Mouse (Mus musculus): ENCODE data around the gene Zdhhc16. TPM values are rescaled to one million over a fixed set of nuclear protein-coding genes. Genes with fewer than 3 reads are reported as not detected.

Gene Zdhhc16
- polyA plus RNA-seq, 1 experiment from 2014 or later: 47.8 TPM

GRCm38 (mm10) chr19:41900495-41901090, 32.7 kb upstream of the Zdhhc16 start:
- Histone ChIP-seq H3K4me3 (ENCODE audit: control insufficient read depth in 1 of 2, insufficient read depth in 1 of 2, low read depth in 1 of 2, low read length in 2 of 2) (no peak overlapping the region), H3K4me2 (ENCODE audit: low read length) (no peak overlapping the region), H3K4me1 (ENCODE audit: control insufficient read depth in 2 of 2, insufficient read depth in 2 of 2, low read length in 2 of 2) (peaks cover 6 to 12% of the 10 kb centered on the region in 2 experiments), H3K36me3 (ENCODE audit: control insufficient read depth, insufficient read depth, low read length) (no peaks in the 10 kb centered on the region), H3K27me3 (ENCODE audit: control insufficient read depth, insufficient read depth, low read length) (no peaks in the 10 kb centered on the region), H3K27ac (replicated peaks in 1 of 2; ENCODE audit: control insufficient read depth in 1 of 2, insufficient read depth in 1 of 2, low read depth in 2 of 2, low read length in 2 of 2) (no peak overlapping the region), H3K9me3 (ENCODE audit: control insufficient read depth, low read length) (no peaks in the 10 kb centered on the region), H3K9ac (ENCODE audit: low read length) (no peak overlapping the region)
- no peak for ATAC-seq (ENCODE audit: insufficient number of reproducible peaks, insufficient read depth, low FRiP score, low read depth)
- WGBS: 85% methylated on average over 8 of the region's 8 CpGs

- Histone ChIP-seq H3K27ac (replicated peaks in 1 of 2; ENCODE audit: control insufficient read depth in 1 of 2, insufficient read depth in 1 of 2, low read depth in 2 of 2, low read length in 2 of 2) (peak overlapping the region; percentile 50 to 69), H3K9me3 (ENCODE audit: control insufficient read depth, low read length) (no peaks in the 10 kb centered on the region), H3K4me3 (ENCODE audit: control insufficient read depth in 1 of 2, insufficient read depth in 1 of 2, low read depth in 1 of 2, low read length in 2 of 2) (no peak overlapping the region), H3K36me3 (ENCODE audit: control insufficient read depth, insufficient read depth, low read length) (no peaks in the 10 kb centered on the region), H3K9ac (ENCODE audit: low read length) (no peak overlapping the region; the same call in 1 of the 2 replicates), H3K4me2 (ENCODE audit: low read length) (no peak overlapping the region), H3K4me1 (ENCODE audit: control insufficient read depth in 2 of 2, insufficient read depth in 2 of 2, low read length in 2 of 2) (peaks cover 6 to 14% of the 10 kb centered on the region in 2 experiments), H3K27me3 (ENCODE audit: control insufficient read depth, insufficient read depth, low read length) (no peaks in the 10 kb centered on the region)
- ATAC-seq (ENCODE audit: insufficient number of reproducible peaks, insufficient read depth, low FRiP score, low read depth): no peak
- WGBS: 6% methylated on average over 2 of the region's 2 CpGs
These were observed 31.6 kb upstream of the Zdhhc16 start for GRCm38 (mm10) chr19:41901696-41902095.

- no peak overlapping the region for H3K9ac ChIP-seq (ENCODE audit: low read length)
- 63% methylated on average over 10 of the region's 10 CpGs for WGBS
These were observed 30.3 kb upstream of the Zdhhc16 start for GRCm38 (mm10) chr19:41902848-41903593.

GRCm38 (mm10) chr19:41905246-41905645, 28.0 kb upstream of the Zdhhc16 start:
- WGBS: 96% methylated on average over 2 of the region's 2 CpGs
- Histone ChIP-seq H3K9ac (ENCODE audit: low read length) (no peak overlapping the region), H3K9me3 (ENCODE audit: control insufficient read depth, low read length) (no peaks in the 10 kb centered on the region), H3K36me3 (ENCODE audit: control insufficient read depth, insufficient read depth, low read length) (no peaks in the 10 kb centered on the region), H3K27me3 (ENCODE audit: control insufficient read depth, insufficient read depth, low read length) (no peaks in the 10 kb centered on the region), H3K4me1 (ENCODE audit: control insufficient read depth in 2 of 2, insufficient read depth in 2 of 2, low read length in 2 of 2) (peaks cover 12 to 22% of the 10 kb centered on the region in 2 experiments), H3K27ac (replicated peaks in 1 of 2; ENCODE audit: control insufficient read depth in 1 of 2, insufficient read depth in 1 of 2, low read depth in 2 of 2, low read length in 2 of 2) (no peak overlapping the region), H3K4me3 (ENCODE audit: control insufficient read depth in 1 of 2, insufficient read depth in 1 of 2, low read depth in 1 of 2, low read length in 2 of 2) (no peak overlapping the region), H3K4me2 (ENCODE audit: low read length) (no peak overlapping the region)
- no peak for ATAC-seq (ENCODE audit: insufficient number of reproducible peaks, insufficient read depth, low FRiP score, low read depth)

More at GRCm38 (mm10) chr19:41902848-41903593, 30.3 kb upstream of the Zdhhc16 start:
- no peak overlapping the region for H3K4me3 ChIP-seq (ENCODE audit: control insufficient read depth in 1 of 2, insufficient read depth in 1 of 2, low read depth in 1 of 2, low read length in 2 of 2)
- H3K27me3 ChIP-seq (ENCODE audit: control insufficient read depth, insufficient read depth, low read length): no peaks in the 10 kb centered on the region
- no peaks in the 10 kb centered on the region for H3K9me3 ChIP-seq (ENCODE audit: control insufficient read depth, low read length)
- H3K4me1 ChIP-seq (ENCODE audit: control insufficient read depth in 2 of 2, insufficient read depth in 2 of 2, low read length in 2 of 2): peaks cover 12 to 22% of the 10 kb centered on the region in 2 experiments
- no peak overlapping the region for H3K4me2 ChIP-seq (ENCODE audit: low read length)
- H3K27ac ChIP-seq (replicated peaks in 1 of 2; ENCODE audit: control insufficient read depth in 1 of 2, insufficient read depth in 1 of 2, low read depth in 2 of 2, low read length in 2 of 2): no peak overlapping the region
- no peaks in the 10 kb centered on the region for H3K36me3 ChIP-seq (ENCODE audit: control insufficient read depth, insufficient read depth, low read length)
- no peak for ATAC-seq (ENCODE audit: insufficient number of reproducible peaks, insufficient read depth, low FRiP score, low read depth)

GRCm38 (mm10) chr19:41906311-41907078, 26.8 kb upstream of the Zdhhc16 start:
- Histone ChIP-seq H3K4me1 (ENCODE audit: control insufficient read depth in 2 of 2, insufficient read depth in 2 of 2, low read length in 2 of 2) (peaks cover 12 to 21% of the 10 kb centered on the region in 2 experiments), H3K27me3 (ENCODE audit: control insufficient read depth, insufficient read depth, low read length) (no peaks in the 10 kb centered on the region), H3K4me2 (ENCODE audit: low read length) (no peak overlapping the region), H3K9me3 (ENCODE audit: control insufficient read depth, low read length) (no peaks in the 10 kb centered on the region), H3K36me3 (ENCODE audit: control insufficient read depth, insufficient read depth, low read length) (no peaks in the 10 kb centered on the region), H3K9ac (ENCODE audit: low read length) (no peak overlapping the region), H3K27ac (replicated peaks in 1 of 2; ENCODE audit: control insufficient read depth in 1 of 2, insufficient read depth in 1 of 2, low read depth in 2 of 2, low read length in 2 of 2) (no peak overlapping the region; a peak in 1 of 4 replicates), H3K4me3 (ENCODE audit: control insufficient read depth in 1 of 2, insufficient read depth in 1 of 2, low read depth in 1 of 2, low read length in 2 of 2) (no peak overlapping the region)
- 28% methylated on average over 6 of the region's 6 CpGs for WGBS
- no peak for ATAC-seq (ENCODE audit: insufficient number of reproducible peaks, insufficient read depth, low FRiP score, low read depth)

GRCm38 (mm10) chr19:41907079-41907760, 26.1 kb upstream of the Zdhhc16 start:
- ATAC-seq (ENCODE audit: insufficient number of reproducible peaks, insufficient read depth, low FRiP score, low read depth): no peak
- Histone ChIP-seq H3K9ac (ENCODE audit: low read length) (no peak overlapping the region), H3K4me3 (ENCODE audit: control insufficient read depth in 1 of 2, insufficient read depth in 1 of 2, low read depth in 1 of 2, low read length in 2 of 2) (no peak overlapping the region), H3K36me3 (ENCODE audit: control insufficient read depth, insufficient read depth, low read length) (no peaks in the 10 kb centered on the region), H3K9me3 (ENCODE audit: control insufficient read depth, low read length) (no peaks in the 10 kb centered on the region), H3K27ac (replicated peaks in 1 of 2; ENCODE audit: control insufficient read depth in 1 of 2, insufficient read depth in 1 of 2, low read depth in 2 of 2, low read length in 2 of 2) (no peak overlapping the region; a peak in 1 of 4 replicates), H3K4me1 (ENCODE audit: control insufficient read depth in 2 of 2, insufficient read depth in 2 of 2, low read length in 2 of 2) (peaks cover 7 to 15% of the 10 kb centered on the region in 2 experiments), H3K27me3 (ENCODE audit: control insufficient read depth, insufficient read depth, low read length) (no peaks in the 10 kb centered on the region), H3K4me2 (ENCODE audit: low read length) (no peak overlapping the region)
- 32% methylated on average over 8 of the region's 8 CpGs for WGBS

- Histone ChIP-seq H3K36me3 (ENCODE audit: control insufficient read depth, insufficient read depth, low read length) (peaks cover 4% of the 10 kb centered on the region), H3K27me3 (ENCODE audit: control insufficient read depth, insufficient read depth, low read length) (no peaks in the 10 kb centered on the region), H3K27ac (replicated peaks in 1 of 2; ENCODE audit: control insufficient read depth in 1 of 2, insufficient read depth in 1 of 2, low read depth in 2 of 2, low read length in 2 of 2) (no peak overlapping the region), H3K4me3 (ENCODE audit: control insufficient read depth in 1 of 2, insufficient read depth in 1 of 2, low read depth in 1 of 2, low read length in 2 of 2) (no peak overlapping the region), H3K4me2 (ENCODE audit: low read length) (no peak overlapping the region), H3K9ac (ENCODE audit: low read length) (no peak overlapping the region), H3K4me1 (ENCODE audit: control insufficient read depth in 2 of 2, insufficient read depth in 2 of 2, low read length in 2 of 2) (peaks cover 9 to 20% of the 10 kb centered on the region in 2 experiments), H3K9me3 (ENCODE audit: control insufficient read depth, low read length) (no peaks in the 10 kb centered on the region)
- ATAC-seq (ENCODE audit: insufficient number of reproducible peaks, insufficient read depth, low FRiP score, low read depth): no peak
- WGBS: 78% methylated on average over 3 of the region's 3 CpGs
These were observed 24.5 kb upstream of the Zdhhc16 start for GRCm38 (mm10) chr19:41908736-41909135.
